Mouse (Mus musculus): Measurements from ENCODE around the gene Cckbr.

DNA sequence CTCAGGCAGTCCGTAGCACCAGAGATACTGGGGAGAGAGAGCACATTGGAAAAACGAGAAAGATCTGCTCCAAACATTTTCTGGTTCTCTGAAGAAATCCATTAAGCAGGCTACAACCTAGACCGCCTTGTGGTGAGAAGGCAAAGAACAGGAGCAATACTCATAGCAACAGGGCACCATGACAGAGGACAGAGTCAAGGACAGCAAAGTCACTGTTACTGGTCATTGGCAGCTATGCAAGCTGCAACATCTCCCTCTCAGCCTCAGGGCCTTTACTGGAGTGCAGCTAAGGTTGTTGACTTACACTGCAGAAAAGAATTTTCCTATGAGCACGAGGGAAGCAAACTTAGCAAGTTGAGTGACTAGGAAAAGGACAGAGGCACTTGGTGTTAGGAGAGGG, 81.7 kb downstream of the Cckbr start:
- TF ChIP-seq ZNF384 (IDR thresholded peaks at IDR 0.05; ENCODE audit: low read depth, low read length), result no peak
- no peak for TF ChIP-seq ZC3H11A (IDR thresholded peaks at IDR 0.05; ENCODE audit: borderline replicate concordance, low read depth, low read length)
- TF ChIP-seq CHD2 (IDR thresholded peaks at IDR 0.05; ENCODE audit: low read depth, low read length), result no peak
- no peak for TF ChIP-seq MAFK (IDR thresholded peaks at IDR 0.05; ENCODE audit: insufficient read depth, low read depth, low read length)
